Mouse (Mus musculus) forebrain, embryonic 14.5 days (tissue): ENCODE results near the gene Rfx5. TPM values are rescaled to one million over a fixed set of nuclear protein-coding genes. Genes with fewer than 3 reads are reported as not detected.
"Not testable (repeated sequence)": the region's sequence is repeated elsewhere in the genome, so short reads cannot be mapped to it uniquely, and the experiment has no call there.

Experiments used
- ATAC-seq: fragments of 200-750 bp; cut with Nextera tagmentation; 2 replicates; pipeline ENCODE4 v1.8.0; 2017; ENCODE audit warnings: mild to moderate bottlenecking, moderate library complexity
- DNase-seq: peaks from one replicate; pipeline ENCODE4 v3.0.0-alpha.2; 2015; ENCODE audit warnings: low spot score
- H3K27ac ChIP-seq: fragments of 300-500 bp; sonication (generic); 2 replicates; pipeline ENCODE4 v1.5.1; 2014; ENCODE audit warnings: low read depth, mild to moderate bottlenecking, control low read depth, low read length, moderate library complexity
- H3K27me3 ChIP-seq: fragments of 300-500 bp; sonication (generic); replicated peaks from 2 replicates; pipeline ENCODE4 v1.6.1; 2014; ENCODE audit warnings: low read length, control low read depth, mixed read lengths; ENCODE audit not compliant: control insufficient read depth, insufficient read depth
- H3K36me3 ChIP-seq: fragments of 300-500 bp; sonication (generic); 2 replicates; pipeline ENCODE4 v1.6.1; 2014; ENCODE audit warnings: low read length, control low read depth; ENCODE audit not compliant: control insufficient read depth, insufficient read depth
- H3K4me1 ChIP-seq: fragments of 300-500 bp; sonication (generic); 2 replicates; pipeline ENCODE4 v1.6.1; 2014; ENCODE audit warnings: antibody characterized with exemption, low read length, control low read depth; ENCODE audit not compliant: control insufficient read depth, insufficient read depth
- H3K4me2 ChIP-seq: fragments of 300-500 bp; sonication (generic); 2 replicates; pipeline ENCODE4 v1.6.1; 2014; ENCODE audit warnings: mild to moderate bottlenecking, control low read depth, low read length
- H3K4me3 ChIP-seq: fragments of 300-500 bp; sonication (generic); 2 replicates; pipeline ENCODE4 v1.5.1; 2014; ENCODE audit warnings: low read depth, low read length, control low read depth
- H3K9ac ChIP-seq: fragments of 300-500 bp; sonication (generic); 2 replicates; pipeline ENCODE4 v1.6.1; 2014; ENCODE audit warnings: mild to moderate bottlenecking, low read length, control low read depth, moderate library complexity
- H3K9me3 ChIP-seq: fragments of 300-500 bp; sonication (generic); replicated peaks from 2 replicates; pipeline ENCODE4 v1.6.1; 2016; ENCODE audit warnings: low read length, control low read depth, mixed read lengths; ENCODE audit not compliant: control insufficient read depth
- WGBS: fragments of 180-500 bp; shearing (Covaris S2); extraction: QIAGEN DNeasy Blood & Tissue Kit; methylation state at CpG from one replicate; pipeline ENCODE4 v1.1.7; 2014; 5-methylcytosine and 5-hydroxymethylcytosine counted together
- polyA plus RNA-seq: library from polyadenylated mRNA; unstranded; fragments of >200 nt; fragmentation: Nextera tagmentation; extraction: Ambion mirVana; gene quantifications from 2 replicates; pipeline ENCODE4 v1.2.1, GENCODE M21; 2014

The Rfx5 gene
- polyA plus RNA-seq, 1 experiment from 2014 or later: 5.6 TPM

DNA sequence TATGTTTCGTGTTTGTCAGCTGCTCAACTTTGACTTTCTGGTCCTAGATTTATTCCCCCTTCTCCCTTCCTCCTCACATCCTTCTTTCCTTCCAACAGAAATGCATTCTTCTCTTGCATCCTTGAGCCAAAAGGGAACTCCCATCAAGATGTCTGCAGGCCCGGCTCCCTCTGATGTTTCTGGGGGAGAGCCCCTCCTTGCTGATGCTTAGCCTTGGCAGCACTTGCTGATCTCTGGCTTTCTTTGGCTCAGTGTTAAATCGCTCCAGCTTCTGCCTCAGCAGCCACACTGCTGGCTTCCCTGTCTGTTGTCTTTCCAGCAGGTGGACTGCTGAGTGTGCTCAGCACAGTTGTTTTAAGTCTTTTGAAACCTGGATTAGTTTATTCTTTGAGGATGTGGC lies 32.8 kb upstream of the Rfx5 start:
- no peak overlapping the region for H3K4me2 ChIP-seq
- ATAC-seq (no peak), DNase-seq (peak; percentile 17)
- H3K27ac ChIP-seq: no peak overlapping the region
- H3K9ac ChIP-seq: no peak overlapping the region
- no peaks in the 10 kb centered on the region for H3K27me3 ChIP-seq
- H3K9me3 ChIP-seq: no peaks in the 10 kb centered on the region
- H3K4me1 ChIP-seq: no peaks in the 10 kb centered on the region
- 46% methylated on average over 3 of the region's 3 CpGs for WGBS
- no peak overlapping the region for H3K4me3 ChIP-seq
- H3K36me3 ChIP-seq: no peaks in the 10 kb centered on the region

DNA sequence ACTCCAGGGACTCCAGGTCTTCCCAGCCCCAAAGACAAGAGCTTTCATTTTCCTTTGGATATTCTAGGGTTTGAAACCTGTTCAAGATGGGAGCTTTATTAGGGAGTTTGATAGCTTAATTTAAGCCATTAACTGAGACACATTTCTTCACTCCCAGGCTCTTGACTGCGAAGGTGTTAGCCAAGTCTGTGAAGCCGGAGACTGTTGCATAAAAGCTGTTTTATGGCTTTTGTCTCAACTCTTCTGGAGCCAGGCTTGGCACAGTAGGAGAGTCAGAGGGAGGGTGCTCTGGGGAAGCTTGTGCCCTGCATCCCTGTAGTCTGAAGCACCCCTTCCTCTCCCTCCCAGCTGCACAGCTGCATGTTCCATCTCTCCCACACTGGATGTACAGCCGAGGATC lies 31.5 kb upstream of the Rfx5 start:
- WGBS: 39% methylated on average over 3 of the region's 3 CpGs
- Histone ChIP-seq H3K27ac (no peak overlapping the region), H3K4me1 (no peaks in the 10 kb centered on the region), H3K4me2 (no peak overlapping the region), H3K27me3 (no peaks in the 10 kb centered on the region), H3K9ac (no peak overlapping the region), H3K9me3 (no peaks in the 10 kb centered on the region), H3K36me3 (no peaks in the 10 kb centered on the region), H3K4me3 (no peak overlapping the region)
- ATAC-seq (no peak), DNase-seq (no peak)

DNA sequence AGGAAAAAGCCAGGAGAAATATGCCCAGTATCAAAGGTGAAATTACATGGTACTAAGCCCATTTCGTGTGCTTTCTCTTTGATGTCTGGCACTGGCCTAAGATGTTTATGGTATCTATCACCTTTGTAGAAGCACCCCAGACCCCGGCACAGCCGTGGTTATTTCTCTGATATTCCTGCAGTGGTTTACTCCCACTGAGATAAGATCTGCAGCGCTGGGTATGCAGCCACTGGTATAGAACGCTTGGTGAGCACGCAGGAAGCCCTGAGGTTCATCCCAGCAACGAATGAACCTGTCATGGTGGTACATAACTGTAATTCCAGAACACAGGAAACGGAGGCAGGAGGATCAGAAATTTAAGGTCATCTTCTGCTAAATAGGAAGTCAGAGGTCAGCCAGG lies 29.2 kb upstream of the Rfx5 start:
- no peaks in the 10 kb centered on the region for H3K27me3 ChIP-seq
- no peak overlapping the region for H3K4me3 ChIP-seq
- no peak overlapping the region for H3K4me2 ChIP-seq
- ATAC-seq (no peak), DNase-seq (no peak)
- no peaks in the 10 kb centered on the region for H3K36me3 ChIP-seq
- no peak overlapping the region for H3K9ac ChIP-seq
- no peak overlapping the region for H3K27ac ChIP-seq
- WGBS: 86% methylated on average over 8 of the region's 8 CpGs
- H3K4me1 ChIP-seq: no peaks in the 10 kb centered on the region
- H3K9me3 ChIP-seq: no peaks in the 10 kb centered on the region

DNA sequence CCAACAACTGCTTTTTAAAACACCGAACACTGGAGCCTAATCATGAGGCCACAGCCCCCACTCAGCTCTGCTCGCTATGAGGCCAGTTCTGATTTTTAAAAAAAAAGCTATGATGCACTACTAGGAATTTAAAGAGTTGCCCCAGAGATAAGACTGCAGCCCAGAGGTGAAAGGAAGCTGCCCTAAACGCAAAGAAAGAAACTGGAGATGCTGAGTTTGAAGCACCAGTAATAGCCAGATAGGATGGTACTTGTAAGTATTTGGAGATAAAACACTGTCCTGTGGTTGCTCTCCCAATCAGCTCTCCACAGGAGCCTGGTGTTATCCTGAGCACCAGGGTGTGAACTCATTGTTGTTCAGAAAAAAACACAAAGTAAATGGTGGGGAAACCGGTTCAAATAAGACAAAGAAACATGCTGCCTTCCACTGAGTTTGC lies 27.6 kb upstream of the Rfx5 start:
- 43% methylated on average over 4 of the region's 4 CpGs for WGBS
- H3K36me3 ChIP-seq: not testable (repeated sequence)

DNA sequence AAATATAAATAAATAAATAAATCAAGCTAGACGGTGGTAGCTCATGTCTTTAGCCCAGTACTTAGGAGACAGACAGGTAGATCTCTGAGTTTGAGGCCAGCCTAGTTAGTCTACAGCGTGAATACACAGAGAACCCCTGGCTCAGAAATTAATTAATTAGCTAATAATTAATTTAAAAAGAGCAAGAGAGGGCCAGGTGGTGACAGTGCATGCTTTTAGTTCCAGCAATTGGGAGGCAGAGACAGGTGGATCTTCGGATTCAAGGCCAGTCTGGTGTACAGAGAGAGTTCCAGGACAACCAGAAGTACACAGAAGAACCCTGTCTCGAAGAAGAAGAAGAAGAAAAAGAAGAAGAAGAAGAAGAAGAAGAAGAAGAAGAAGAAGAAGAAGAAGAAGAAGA lies 24.9 kb upstream of the Rfx5 start:
- H3K27me3 ChIP-seq, H3K36me3 ChIP-seq, H3K4me1 ChIP-seq, H3K4me3 ChIP-seq, DNase-seq, H3K9ac ChIP-seq, ATAC-seq, H3K27ac ChIP-seq, H3K9me3 ChIP-seq, H3K4me2 ChIP-seq: not testable (repeated sequence)
- 81% methylated on average over 3 of the region's 4 CpGs for WGBS

More for the DNA sequence above, 27.6 kb upstream of the Rfx5 start:
- not testable (repeated sequence) for H3K9me3 ChIP-seq, H3K9ac ChIP-seq, DNase-seq, H3K4me2 ChIP-seq, H3K27me3 ChIP-seq, H3K27ac ChIP-seq, H3K4me1 ChIP-seq, H3K4me3 ChIP-seq, ATAC-seq

DNA sequence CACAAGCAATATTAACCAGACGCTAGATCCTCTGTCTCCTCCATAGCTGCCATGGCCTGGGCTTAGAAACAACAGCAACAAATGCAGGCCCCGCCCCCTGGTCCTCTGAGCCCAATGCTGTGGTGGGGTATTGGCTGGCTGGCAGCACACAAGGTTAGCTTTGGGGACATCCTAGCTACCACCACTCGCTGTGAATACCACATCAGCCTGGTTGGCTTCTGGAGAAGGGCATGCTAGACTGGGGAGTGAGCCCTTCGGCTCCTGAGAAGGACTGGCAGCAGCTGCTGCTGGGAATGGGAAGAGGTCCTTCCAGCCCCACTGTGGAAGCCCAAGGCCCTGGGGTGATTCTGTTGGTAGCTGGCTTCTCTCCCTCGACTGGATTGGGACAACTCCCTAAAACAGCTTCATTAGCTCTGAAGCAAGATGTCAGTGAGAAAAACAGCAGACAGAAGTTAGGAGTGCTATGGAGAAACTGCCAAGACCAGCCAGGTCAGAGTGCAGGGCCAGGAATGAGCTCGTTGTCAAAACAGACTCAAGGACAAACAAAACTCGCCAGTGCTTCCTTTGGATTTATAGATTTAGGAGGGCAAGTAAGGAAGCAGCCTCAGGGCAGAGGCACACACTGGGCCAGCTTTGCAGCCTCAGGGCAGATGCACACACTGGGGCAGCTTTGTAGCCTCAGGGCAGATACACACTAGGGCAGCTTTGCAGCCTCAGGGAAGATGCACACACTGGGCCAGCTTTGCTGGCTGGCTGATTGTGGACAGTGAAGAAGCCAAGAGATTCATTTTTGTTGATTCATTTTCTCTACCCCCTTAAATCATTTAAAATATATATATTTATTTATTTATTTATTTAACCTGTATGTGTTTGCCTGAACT lies 23.2 kb upstream of the Rfx5 start:
- H3K27ac ChIP-seq, H3K9me3 ChIP-seq, H3K4me3 ChIP-seq, H3K4me2 ChIP-seq, H3K4me1 ChIP-seq, H3K36me3 ChIP-seq, H3K27me3 ChIP-seq, H3K9ac ChIP-seq, DNase-seq, ATAC-seq: not testable (repeated sequence)
- WGBS: 50% methylated on average over 7 of the region's 7 CpGs

DNA sequence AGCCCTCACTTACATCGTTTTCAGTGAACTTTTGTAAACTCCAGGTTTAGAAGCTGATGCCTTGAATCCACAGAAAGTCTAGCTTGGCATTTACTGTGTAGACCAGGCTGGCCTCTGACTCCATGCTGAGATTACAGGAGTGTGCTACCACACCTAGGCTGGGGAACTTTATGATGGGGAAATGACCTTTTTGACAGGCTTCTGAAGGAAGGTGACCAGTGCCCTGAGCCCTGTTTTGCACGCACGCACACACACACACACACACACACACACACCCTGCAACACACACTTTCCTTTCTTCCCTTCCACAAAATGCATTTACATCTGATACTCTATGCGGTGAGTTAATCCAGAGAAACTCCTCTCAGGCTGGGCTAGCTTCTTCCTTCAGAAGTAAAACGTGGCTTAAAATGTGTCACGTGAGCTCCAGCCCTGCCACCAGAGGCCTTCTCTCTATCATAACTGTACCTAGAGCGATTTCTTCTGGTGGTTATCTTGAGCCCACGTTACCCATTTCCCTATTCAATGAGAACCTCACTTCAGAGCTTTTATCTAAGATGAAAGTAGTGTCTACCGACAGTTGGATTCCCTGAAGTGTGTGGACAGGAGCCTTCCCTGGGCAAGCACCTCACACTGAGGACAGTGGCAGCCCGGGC lies 22.3 kb upstream of the Rfx5 start:
- not testable (repeated sequence) for H3K4me2 ChIP-seq, DNase-seq, ATAC-seq, H3K36me3 ChIP-seq, H3K4me1 ChIP-seq, H3K9ac ChIP-seq, H3K27ac ChIP-seq, H3K9me3 ChIP-seq, H3K4me3 ChIP-seq, H3K27me3 ChIP-seq
- WGBS: 81% methylated on average over 10 of the region's 10 CpGs

DNA sequence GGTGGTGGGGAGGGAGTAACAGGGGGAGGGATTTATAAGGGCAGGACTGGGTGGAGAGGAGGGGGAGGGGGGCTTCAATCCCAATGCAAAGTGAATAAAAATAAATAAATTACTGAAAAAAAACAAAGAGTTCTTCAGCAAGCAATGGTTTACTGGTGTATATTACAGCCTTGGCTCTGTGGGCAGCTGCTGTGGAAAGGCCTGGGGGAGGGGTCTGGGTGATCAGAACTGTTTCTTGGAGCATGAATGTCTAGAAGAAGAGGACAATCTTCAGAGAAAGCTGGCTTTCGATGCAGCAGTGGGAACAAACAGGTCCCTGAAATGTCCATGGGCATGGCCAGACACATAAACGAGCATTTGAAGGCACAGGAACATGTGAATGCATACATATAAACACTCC lies 21.6 kb upstream of the Rfx5 start:
- H3K4me3 ChIP-seq, H3K36me3 ChIP-seq, ATAC-seq, H3K27me3 ChIP-seq, H3K9ac ChIP-seq, DNase-seq, H3K4me1 ChIP-seq, H3K27ac ChIP-seq, H3K9me3 ChIP-seq, H3K4me2 ChIP-seq: not testable (repeated sequence)
- 59% methylated on average over 2 of the region's 2 CpGs for WGBS
